Mouse (Mus musculus): ENCODE results near the gene Morn1.

Morn1 gene

DNA sequence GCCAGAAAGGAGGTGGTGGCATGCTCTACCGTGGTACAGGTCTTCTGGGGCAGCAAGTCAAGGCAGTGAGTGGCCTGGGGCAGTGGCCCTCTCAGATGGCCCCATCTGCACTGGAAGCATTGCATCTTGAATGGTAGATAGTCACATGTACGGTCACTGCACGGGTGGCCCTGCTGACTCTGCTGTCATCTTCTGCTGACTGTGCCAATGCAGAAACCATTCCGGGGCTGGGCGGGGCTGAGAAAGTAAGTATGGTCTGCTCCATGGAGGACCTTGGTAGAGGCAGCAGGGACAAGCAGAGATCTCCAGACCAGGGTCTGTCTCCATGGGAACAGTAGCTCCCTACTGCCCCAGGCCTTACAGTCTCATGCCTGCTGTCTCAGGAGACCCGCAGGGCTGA, 34.8 kb downstream of the Morn1 start:
- DNase-seq, result no peak

- DNase-seq, result no peak
Measured at GRCm38 (mm10) chr4:155121915-155122443, 35.6 kb downstream of the Morn1 start.

GRCm38 (mm10) chr4:155122444-155123040, 36.2 kb downstream of the Morn1 start:
- no peak for DNase-seq

- no peak for DNase-seq
Measured at GRCm38 (mm10) chr4:155123868-155124534, 37.6 kb downstream of the Morn1 start.

DNA sequence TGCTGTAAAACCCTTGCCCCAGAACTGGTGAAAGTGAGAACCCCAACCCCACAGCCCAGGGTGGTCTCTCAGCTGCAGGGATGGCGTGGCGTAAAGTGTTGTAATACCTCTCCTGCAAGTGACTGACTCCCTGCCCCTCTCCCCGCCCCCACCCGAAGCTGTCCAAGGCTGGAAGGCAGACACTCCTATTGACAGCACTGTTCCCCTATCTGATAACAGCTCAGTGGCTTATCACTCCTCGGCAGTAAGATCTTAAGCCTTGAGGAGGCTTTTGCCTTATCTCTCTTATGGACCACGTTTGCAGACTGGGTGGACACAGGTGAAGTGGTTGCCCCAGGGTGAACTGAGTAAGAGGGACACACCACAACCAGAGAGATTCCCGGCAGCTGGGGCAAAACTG, 38.9 kb downstream of the Morn1 start:
- no peak for DNase-seq

GRCm38 (mm10) chr4:155126194-155126593, 39.8 kb downstream of the Morn1 start:
- no peak for DNase-seq

DNA sequence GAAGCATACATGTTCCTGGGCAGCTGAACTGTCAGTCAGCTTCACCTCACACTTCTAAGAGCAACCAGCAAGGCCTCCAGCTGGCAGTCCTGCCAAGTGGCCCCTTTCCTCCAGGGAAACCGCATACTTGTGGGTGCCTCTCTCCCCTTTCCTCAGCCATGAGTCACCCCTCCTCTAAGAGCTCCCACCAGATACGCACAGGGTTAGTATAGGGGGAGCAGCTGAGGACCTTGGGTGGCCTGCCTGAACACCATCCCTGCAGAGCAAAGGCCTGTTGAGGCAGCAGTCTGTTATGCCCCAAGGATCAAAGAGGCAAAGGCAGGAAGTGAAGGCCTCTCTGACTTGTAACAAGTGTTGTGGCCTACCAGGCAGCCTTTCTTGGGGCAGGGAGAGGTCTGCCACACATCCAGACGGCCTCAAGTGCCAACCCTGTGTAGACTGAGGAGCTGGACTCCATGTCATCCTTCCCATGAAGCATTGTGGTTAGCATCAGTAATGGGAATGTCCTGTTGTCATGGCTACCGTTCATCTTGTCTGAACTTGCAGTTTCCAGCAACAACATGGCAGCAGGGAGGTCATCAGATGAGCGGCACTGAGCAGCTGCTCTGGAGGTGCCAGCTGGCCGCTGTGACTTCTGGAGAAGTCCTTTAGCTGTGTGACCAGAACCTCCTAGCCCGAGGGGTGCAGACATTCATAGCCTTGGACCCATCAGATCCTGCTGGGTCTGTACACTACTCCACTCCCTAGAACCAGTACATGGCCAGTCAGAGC, 40.4 kb downstream of the Morn1 start:
- no peak for DNase-seq

- no peak for DNase-seq
Measured at GRCm38 (mm10) chr4:155128411-155128810, 42.0 kb downstream of the Morn1 start.

DNA sequence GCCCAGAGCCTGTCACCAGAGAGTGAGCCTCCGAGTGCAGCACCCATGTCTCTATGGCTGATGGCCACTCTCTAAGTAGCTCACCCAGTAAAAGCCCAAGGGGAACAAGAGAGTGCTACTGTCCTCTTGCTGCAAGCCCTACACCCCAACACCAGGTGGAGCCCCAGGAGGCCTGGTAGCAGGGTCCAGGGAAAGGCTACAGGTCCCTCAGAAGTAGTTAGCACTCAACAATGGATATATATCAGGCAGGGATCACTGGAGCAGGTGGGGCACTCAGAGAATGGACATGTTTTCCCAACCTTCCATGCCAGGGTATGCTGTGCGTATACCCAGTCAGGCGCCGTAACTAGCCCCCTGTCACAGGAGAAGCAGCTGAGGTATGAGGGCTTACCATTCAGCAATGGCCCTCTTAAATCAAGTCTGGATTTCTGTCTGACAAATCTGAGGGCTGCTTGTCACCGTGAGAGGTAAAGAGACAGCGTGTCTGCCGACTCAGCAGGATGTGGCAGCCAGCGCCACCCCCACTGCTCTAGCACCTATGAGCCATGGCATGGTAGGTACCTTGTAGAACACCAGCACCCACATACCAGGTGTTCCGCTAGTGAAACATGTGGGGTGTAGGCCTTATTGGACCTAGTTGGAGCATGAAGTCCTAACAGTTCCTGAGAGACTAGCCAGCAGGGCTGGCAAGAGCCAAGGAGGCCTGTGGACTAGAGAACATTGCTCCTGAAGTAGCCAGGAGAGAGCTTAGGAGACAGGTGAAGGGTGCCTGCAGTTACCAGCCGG, 42.9 kb downstream of the Morn1 start:
- peak; percentile 73 for DNase-seq

DNA sequence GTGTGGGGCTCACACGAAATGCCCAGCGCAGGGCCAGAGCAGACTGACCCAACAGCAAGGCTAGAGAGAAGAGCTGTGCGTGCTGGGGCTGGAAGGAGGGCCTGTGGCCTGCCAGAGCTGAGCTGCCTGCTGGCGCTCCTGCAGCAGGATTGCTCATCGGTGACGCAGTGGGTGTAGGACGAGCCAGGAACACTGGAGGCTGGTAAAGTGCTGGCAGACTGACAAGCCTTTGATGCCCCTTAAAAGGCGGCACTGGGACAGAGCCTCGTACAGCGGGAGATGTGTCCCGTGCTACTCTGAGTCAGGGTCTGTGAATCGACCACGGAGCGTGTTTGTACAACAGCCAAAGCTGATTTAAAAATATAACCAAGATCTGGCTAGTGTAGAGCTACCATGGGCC, 43.6 kb downstream of the Morn1 start:
- no peak for DNase-seq

DNA sequence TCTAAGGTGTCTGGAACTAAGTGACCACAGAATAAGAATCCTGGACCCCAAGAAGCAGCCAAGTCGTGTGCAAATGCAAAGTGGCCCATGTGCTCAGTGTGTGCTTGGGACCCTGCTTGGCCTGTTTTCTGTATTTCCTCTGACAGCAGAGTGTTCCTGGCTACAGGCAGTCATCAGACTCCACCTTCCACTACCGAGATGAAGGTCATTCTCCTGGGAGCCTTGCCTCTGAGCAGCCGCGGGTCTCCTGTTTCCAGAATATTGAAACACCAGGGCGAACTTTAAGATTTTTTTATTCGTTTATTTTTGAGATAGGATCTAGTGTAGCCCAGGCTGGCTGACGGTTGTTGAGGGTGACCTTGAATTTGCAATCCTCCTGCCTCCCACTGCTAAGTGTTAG, 44.2 kb downstream of the Morn1 start:
- DNase-seq, result no peak

DNA sequence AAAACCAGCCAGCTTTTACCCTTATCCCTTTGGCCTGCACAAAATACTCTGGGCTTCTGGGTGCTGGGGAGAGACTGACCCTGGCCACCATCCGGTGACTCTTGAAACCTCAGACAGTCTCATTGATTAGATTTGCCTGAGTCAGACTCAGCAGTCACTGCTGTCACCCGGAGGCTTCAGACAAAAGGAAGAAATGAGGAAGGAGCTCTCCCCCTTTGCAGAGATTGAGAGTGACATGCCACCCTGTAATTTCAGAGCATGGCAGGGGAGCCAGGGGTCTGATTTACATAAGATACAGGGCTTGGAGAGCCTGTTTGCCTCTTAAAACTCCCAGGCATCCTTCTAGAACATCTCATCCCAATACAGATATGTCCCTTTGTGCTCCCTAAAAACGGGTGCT, 46.8 kb downstream of the Morn1 start:
- no peak for DNase-seq

- no peak for DNase-seq
Measured at GRCm38 (mm10) chr4:155133658-155134417, 47.5 kb downstream of the Morn1 start.

- no peak for DNase-seq
Measured at GRCm38 (mm10) chr4:155134686-155135172, 48.4 kb downstream of the Morn1 start.

DNA sequence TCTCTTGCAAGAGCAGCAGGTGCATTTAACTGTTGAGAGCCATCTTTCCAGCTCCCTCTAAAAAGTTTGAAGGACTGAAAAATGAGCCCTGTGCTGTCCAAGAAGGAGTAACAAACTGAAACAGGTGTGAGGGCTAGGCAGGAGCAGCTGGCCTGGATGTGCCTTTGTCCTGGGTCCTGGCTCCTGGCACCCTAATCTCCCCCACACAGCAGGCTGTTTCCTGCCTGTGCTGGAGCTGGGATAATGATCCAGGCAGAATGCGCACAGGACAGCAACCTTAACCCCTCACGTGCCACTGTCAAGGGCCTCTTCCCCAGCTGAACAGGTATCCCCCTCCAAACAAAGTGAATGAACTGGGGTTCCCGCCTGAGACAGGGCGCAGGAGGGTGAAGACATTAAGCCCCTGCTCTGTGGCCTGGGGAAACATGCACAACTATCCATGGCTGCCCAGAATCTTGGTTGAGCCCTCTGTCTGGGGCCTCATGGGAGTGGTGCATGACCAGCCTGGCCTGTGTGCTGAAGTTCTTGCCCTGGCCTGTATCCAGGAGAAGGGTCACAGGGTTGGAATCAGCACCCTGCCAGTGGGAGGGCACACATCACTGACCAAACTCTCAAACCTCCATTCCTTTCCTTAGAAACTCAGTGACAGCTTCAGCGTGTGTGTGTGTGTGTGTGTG, 49.7 kb downstream of the Morn1 start:
- DNase-seq, result peak; percentile 90

DNA sequence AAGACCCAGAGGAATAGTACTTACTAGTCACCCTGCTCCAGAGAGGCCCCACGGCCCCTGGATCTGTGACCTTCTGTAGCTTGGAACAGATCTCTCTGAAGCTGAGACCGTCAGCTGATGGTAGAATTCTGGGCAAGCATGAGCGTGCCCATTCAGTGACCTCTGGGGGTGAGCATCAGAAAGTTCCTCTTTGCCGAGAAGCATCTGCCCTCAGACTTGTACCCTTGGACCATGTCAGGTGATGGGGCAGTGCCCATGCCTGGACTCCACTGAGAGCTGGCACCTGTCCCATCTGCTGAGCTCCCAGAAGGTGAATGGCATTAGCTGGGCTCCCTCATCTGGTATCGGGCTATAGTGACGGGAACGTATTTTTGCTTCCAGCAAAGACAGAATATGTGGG, 51.5 kb downstream of the Morn1 start:
- peak; percentile 96 for DNase-seq

- DNase-seq, result peak; percentile 81
Measured at GRCm38 (mm10) chr4:155138451-155138850, 52.1 kb downstream of the Morn1 start.

- DNase-seq, result no peak
Measured at GRCm38 (mm10) chr4:155139281-155140045, 53.1 kb downstream of the Morn1 start.

DNA sequence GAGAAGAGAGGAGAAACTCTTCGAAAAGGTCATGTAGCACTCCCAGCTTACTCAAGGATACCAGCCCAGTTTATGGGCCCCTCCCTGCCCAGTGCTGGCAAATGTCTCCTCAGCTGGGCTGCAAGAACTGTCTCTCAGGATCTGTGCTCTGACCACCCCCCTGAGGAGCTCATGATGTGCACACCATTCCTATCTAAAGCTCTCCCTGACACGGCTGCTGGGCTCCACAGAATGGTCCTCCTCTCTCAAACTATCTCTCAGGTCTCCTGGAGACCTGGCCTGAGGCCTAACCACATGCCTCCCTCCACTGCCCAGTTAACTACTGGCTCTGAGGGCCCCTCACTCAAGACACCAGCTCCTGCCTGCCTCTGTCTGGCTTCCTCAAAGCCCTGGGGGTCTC, 53.8 kb downstream of the Morn1 start:
- DNase-seq, result no peak

DNA sequence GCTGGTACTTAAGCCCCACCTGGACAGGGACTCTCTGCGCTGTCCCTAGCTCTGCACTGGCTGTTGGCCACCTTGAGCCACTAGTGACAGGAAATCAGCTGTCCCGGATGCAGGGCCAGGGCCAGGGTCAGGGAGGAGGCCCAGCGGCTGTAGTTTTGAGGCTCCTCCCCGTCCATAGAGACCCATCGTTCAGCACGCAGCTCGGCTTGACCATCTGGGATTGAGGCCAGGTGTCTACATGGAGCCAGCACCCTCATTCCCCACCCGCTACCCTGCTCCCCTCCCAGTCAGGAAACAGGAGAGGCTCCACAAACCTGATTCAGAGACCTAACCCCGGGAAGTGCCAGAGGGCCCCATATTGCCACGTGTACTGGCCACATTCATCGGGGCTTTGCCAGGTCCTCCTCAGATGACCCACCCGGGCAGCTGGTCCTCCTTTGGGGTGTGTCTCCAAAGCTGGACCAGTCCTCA, 54.5 kb downstream of the Morn1 start:
- peak; percentile 62 for DNase-seq

DNA sequence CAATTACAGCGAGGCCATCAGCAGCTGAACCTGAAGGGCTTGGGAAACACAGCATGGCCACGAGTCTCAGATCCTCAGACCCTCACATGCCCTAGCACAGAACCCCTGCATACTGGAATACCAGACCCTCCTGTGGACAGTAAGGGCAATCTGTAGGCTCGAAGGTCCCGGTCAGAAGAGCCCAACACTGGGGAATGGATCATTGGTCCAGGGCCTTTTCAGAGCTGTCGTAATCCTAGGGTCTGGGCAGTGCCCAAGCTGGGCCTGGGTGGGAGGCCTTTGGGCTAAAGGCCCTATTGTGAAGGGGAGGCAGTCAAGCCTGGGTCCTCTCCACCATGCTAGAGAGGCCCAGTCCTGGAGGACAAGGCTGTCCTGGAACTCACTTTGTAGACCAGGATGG, 56.5 kb downstream of the Morn1 start:
- DNase-seq, result no peak
